Mouse (Mus musculus) layer of hippocampus, adult 2 months (tissue): ENCODE measurements around the gene Jazf1. TPM values are rescaled to one million over a fixed set of nuclear protein-coding genes. Genes with fewer than 3 reads are reported as not detected.

Experiments
- DNase-seq, 2 experiments: peaks; one replicate each; pipeline ENCODE4 v3.0.0; 2022; ENCODE audit warnings: low spot score in 2 of 2
- H3K27ac ChIP-seq: fragments of 200-600 bp; 2 replicates; pipeline ENCODE4 v1.8.1; 2022
- H3K4me3 ChIP-seq: fragments of 200-600 bp; 2 replicates; pipeline ENCODE4 v1.8.1; 2022; ENCODE audit warnings: mild to moderate bottlenecking
- CTCF ChIP-seq: fragments of 200-600 bp; conservative IDR thresholded peaks from 2 replicates; pipeline ENCODE4 v1.8.1; 2022; ENCODE audit warnings: antibody characterized with exemption, mild to moderate bottlenecking, moderate library complexity
- total RNA-seq, 2 experiments: library from RNA; stranded (reverse); gene quantifications; 2 replicates each; pipeline ENCODE4 v1.2.3; 2021

The Jazf1 gene
- total RNA-seq, 2 experiments from 2014 or later, result 30.4 to 32.8 TPM

- Histone ChIP-seq H3K27ac (no peak overlapping the region), H3K4me3 (no peak overlapping the region)
- no peak for DNase-seq
- no peak for TF ChIP-seq CTCF
These were observed 30.3 kb downstream of the Jazf1 start for GRCm38 (mm10) chr6:53038176-53038575.

DNA sequence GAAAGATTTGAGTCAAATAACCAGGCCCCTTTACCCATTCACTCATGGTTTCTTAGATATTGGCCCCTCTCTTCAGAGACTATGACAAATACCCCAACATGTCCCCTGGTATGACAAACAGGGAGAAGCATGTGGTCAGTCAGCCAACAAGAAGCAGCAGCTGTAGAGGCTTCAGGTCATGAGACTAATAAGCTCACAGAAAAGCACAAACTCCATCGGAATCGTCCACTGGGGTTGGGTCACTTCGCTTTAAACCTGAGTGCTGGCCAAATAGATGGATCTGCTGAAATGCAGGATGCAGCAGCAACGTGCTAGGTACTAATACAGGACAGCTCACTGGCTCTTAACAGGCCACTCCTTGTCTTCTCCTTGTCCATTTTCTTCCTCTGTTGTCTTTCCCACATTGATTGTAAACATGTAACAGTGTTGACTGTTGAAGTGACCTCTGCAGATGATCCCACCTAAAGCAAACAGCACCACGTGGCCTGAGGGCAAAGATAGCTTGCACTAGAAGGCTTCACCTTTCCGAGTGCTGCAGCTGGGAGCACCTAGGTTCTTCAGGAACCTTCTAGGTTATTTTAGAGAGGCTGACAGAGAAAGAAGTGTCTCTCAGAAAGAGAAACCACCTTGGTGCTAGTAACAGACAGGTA, 33.9 kb downstream of the Jazf1 start:
- H3K27ac ChIP-seq, result no peak overlapping the region
- DNase-seq, result no peak
- no peak for TF ChIP-seq CTCF
- no peak overlapping the region for H3K4me3 ChIP-seq

GRCm38 (mm10) chr6:53032730-53033484, 35.5 kb downstream of the Jazf1 start:
- Histone ChIP-seq H3K27ac (no peak overlapping the region), H3K4me3 (no peak overlapping the region)
- DNase-seq, result no peak
- TF ChIP-seq CTCF, result peak; percentile 76

DNA sequence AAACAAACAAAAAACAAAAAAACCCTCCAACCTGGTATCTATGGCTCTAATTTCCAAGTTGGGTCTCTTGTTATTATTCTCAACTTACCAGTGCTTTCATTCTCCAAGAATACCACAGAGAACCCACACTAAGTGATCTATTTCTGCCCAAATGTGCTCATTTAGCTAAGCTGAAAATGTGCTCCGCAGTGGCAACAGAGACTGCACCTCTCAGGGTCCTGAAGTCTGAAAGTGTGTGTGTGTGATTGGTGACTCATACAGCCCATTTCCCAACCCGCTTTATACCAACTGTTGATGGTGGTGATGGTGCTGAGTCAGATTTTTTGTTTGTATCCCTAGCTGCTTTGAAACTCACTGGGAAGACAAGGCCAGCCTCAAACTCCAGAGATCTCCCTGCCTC, 46.4 kb downstream of the Jazf1 start:
- H3K27ac ChIP-seq, result no peak overlapping the region
- no peak overlapping the region for H3K4me3 ChIP-seq
- no peak for DNase-seq
- TF ChIP-seq CTCF, result no peak

GRCm38 (mm10) chr6:53021081-53021480, 47.4 kb downstream of the Jazf1 start:
- no peak for TF ChIP-seq CTCF
- Histone ChIP-seq H3K4me3 (no peak overlapping the region), H3K27ac (no peak overlapping the region)
- no peak for DNase-seq

DNA sequence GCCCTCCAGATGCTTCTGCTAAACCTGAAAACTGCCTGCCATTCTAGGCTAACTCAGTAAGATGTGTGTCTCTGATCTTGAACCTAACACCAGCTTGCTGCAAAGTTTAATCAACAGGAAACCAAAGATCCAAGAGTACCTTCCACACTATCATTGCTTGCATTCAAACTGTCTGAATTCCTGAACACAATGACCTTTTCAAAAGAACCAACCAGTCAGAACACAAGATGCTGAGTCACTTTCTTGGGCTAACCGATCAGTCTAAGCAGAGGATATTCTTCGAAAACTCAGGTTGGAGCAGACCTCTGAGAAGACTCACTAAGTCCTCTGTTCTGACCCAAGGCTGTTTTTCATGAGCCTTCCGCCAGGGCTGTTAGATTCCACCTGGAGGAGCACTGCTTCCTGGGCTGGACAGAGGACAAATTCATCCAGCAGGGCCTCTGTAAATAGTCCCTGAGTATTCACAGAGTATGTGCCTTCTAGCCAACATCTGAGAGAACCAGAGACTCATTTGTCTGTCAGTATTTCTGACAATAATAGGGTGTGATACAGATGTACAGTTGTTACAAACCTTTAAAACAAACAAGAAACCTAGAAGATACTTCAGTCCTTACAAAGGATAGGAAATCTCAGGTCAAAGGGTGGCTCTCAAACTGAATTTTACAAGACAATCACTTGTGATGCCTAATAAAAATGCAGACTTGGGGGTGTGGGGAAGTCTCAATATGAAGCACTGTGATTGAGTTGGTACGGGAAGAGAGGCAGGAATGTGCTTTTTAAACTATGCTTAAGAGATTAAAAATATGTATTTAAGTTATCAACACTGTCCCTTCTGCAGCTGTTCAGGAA, 50.9 kb downstream of the Jazf1 start:
- DNase-seq, result no peak
- no peak for TF ChIP-seq CTCF
- 0 out of 2 replicates have a peak overlapping the region, but pooled peaks have one; percentile 28 for H3K27ac ChIP-seq
- H3K4me3 ChIP-seq, result no peak overlapping the region

- DNase-seq, result peak in 1 of 2 experiments; percentile 15
- Histone ChIP-seq H3K4me3 (no peak overlapping the region), H3K27ac (peak overlapping the region; percentile 84)
- no peak for TF ChIP-seq CTCF
These were observed 53.7 kb downstream of the Jazf1 start for GRCm38 (mm10) chr6:53014460-53015455.

DNA sequence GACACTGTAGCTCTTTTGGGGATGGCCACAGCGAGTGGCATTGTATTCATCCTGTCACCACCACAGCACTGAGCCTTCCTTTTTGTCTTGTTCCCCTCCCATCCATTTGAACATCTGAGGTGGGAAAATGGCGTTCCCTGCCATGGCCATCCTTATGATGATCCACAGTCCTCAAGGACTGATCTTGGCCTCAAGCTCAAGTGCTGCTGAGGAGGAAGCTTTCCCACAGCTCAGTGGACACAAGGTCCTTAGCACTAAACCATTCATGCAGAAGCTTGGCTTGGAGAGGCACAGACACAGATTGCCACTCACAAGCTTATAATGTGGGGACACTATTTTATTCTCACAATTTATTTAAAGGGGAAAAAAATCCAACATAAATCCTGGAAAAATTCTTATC, 58.1 kb downstream of the Jazf1 start:
- DNase-seq, result no peak
- H3K4me3 ChIP-seq, result no peak overlapping the region
- no peak overlapping the region for H3K27ac ChIP-seq
- no peak for TF ChIP-seq CTCF

- no peak overlapping the region for H3K27ac ChIP-seq
- no peak for DNase-seq
- no peak for TF ChIP-seq CTCF
- H3K4me3 ChIP-seq, result no peak overlapping the region
These were observed 62.4 kb downstream of the Jazf1 start for GRCm38 (mm10) chr6:53006032-53006431.

DNA sequence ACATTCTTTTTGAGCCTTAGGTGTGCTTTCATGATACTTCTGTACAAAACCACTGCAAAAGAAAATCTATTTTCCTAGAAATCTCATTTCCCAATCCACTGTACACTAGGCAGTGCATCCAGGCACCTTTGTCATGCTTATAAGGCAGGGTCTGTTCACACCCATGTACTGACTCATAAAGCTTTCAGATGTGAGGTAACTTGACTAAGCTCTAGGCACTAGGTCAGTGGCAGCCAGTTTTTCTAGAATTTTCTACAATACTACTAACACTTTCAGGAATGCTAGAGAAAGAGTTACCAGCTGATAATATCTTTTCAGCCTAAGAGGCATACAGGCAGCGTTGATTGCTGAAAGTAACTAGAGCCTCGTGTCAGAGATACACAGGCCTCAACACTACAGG, 62.9 kb downstream of the Jazf1 start:
- Histone ChIP-seq H3K27ac (no peak overlapping the region), H3K4me3 (no peak overlapping the region)
- TF ChIP-seq CTCF, result no peak
- no peak for DNase-seq

DNA sequence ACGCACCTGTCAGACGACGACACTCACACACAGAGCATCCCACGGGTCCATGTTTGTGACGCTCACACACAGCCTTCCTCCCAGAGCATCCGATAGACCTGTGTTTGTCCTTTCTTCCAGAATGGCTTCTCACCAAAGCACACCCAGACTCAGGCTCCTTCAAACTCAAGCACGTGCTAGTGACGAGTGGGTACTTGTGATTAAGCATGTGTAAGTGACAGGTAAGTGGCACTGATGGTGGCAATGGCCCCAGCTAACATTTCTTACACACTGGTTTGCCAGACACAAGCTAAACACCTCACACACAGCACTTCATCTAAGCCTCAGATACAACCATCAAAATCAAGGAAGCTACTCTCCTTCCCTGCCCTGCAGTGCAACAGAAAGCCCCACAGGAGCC, 77.6 kb downstream of the Jazf1 start:
- H3K4me3 ChIP-seq, result no peak overlapping the region
- no peak for TF ChIP-seq CTCF
- H3K27ac ChIP-seq, result no peak overlapping the region
- DNase-seq, result no peak

- no peak for DNase-seq
These were observed 80.4 kb downstream of the Jazf1 start for GRCm38 (mm10) chr6:52987905-52988640.

More at GRCm38 (mm10) chr6:52987905-52988640, 80.4 kb downstream of the Jazf1 start:
- TF ChIP-seq CTCF, result no peak
- Histone ChIP-seq H3K27ac (peak overlapping the region; percentile 40; the same call in 1 of the 2 replicates), H3K4me3 (no peak overlapping the region)
